Mouse (Mus musculus) kidney, postnatal 36 days (tissue): ENCODE data around the gene Atmin.

Experiments used
- DNase-seq, 2 experiments: peaks; one replicate each; pipeline ENCODE4 v3.0.0; 2021 to 2022; ENCODE audit warnings: mixed read lengths in 2 of 2

Atmin gene

DNA sequence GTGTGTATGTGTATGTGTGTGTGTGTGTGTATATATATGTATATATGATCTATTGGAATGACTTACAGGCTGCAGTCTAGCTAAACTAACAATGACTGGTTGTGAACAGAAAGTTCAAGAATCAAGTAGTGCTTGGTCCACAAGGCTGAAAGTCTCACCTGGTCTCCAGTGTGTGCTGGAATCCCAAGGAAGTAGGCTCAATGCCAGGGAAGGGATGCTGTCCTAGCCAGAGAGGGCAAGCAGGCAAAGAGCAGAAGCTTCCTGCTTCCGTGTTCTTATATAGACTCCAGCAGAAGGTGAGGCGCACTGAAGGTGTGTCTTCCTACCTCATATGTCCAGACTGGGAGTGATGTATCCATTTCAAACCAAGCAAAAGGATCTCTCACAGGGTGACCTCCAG is 8.6 kb downstream of the Atmin start:
- peak; percentile 35 to 45 for DNase-seq

DNA sequence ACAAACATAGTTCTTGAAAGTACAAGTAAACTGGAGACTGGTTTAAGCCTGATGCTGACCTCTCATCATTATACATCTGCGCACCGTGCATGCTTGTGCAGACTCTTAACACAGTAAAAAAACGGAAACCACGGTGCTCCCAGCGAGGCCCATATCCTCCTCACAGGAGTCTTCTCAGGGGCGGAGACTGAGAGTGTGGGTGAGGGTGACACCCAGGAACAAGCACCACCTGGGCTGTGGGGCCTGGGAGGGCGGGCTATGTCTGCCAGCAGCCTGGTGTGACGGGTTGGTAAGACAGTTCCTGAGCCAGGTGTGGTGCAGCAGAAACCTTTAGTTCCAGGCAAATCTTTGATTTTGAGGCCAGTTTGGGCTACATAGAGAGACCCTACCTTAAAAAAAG is 9.2 kb downstream of the Atmin start:
- no peak for DNase-seq

DNA sequence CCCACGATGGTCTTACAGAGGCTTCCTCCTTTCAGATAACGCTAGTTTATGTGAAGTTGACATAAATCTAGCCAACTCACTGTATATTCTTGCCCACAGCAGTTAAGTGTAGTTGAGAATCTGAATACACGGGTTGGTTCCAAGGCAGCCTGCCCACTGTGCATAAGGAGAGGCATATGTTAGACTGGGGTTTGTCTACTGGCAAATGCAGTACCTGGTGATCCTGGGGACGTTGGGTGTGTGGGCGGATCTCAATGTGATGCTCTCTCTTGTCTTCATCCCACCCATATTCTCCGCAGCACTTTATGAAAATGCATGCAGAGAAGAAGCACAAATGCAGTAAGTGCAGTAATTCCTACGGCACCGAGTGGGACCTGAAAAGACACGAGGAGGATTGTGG is 11.2 kb downstream of the Atmin start:
- DNase-seq, result no peak

DNA sequence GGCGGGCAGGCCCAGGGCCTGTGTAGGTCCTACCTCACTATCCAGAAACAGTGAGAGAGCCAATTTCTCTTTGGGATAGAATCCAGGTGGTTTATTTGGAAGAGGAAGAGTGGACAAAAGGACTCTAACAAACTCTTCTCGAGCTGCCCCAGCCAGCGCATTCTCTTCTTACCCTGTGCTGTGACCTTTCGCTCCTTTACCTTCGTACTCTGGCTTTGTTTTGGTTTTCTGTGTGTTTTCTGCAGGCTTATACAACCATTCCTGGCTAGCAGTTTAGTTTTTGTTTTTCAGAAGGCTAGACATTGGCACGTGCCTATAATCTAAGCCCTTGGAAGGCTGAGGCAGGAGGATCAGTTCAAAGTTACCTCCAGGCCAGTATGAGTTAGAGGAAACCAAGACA is 26.3 kb downstream of the Atmin start:
- DNase-seq, result peak; percentile 44 to 62

DNA sequence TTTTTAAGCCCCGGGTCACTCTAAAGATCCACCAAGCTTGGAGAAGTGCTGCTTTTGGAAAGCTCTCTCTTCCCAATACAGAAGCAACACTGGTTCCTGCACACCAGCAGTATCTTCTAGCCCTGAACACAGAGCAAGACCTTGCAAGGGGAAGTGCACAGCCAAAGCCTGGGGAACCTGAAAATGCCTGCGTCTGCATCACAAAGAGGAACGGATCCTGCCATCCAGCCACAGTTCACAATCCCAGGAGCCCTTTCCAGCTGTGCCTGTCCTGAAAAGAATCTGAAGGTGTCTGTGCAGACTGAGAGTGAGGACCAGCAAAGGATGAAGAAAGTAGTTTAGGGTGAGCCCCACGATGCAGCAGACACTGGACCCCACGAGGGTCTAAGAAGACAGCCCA is 31.9 kb downstream of the Atmin start:
- peak in 1 of 2 experiments; percentile 14 for DNase-seq

DNA sequence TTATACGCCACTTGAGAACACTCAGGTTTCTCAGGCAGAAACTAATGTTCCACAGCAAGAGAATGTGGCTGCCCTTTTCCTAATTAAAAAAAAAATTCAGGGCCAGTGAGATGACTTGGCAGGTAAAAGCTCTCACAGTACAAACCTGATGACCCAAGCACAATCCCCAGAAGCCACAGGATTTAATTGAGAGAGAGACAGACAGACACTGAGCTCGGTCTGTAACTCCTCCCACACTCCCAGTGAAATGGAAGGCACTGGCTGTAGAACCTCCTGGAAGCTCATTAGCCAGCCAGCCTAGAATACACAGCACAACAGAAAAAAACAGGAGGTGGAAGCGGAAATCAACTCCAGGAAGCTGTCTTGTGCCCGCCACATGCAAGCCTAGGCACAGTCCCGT is 32.4 kb downstream of the Atmin start:
- peak; percentile 56 to 69 for DNase-seq

DNA sequence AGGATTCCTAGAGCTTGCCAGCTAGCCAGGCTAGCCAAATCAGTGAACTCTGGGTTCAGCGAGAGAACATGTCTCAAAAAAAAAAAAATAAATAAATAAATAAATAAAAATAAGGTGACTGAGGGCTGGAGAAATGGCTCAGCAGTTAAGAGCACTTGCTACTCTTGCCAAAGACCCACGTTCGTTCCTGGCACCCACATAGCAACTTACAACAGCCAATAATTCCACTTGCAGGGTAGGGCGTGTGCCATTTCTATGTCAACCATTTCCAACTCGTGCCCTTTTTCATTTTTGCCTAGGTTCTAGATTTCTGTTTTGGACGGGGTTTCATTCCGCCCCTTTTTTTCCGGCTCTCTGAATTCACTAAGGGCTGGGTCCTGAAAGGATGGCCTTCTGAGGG is 34.9 kb downstream of the Atmin start:
- DNase-seq, result no peak

DNA sequence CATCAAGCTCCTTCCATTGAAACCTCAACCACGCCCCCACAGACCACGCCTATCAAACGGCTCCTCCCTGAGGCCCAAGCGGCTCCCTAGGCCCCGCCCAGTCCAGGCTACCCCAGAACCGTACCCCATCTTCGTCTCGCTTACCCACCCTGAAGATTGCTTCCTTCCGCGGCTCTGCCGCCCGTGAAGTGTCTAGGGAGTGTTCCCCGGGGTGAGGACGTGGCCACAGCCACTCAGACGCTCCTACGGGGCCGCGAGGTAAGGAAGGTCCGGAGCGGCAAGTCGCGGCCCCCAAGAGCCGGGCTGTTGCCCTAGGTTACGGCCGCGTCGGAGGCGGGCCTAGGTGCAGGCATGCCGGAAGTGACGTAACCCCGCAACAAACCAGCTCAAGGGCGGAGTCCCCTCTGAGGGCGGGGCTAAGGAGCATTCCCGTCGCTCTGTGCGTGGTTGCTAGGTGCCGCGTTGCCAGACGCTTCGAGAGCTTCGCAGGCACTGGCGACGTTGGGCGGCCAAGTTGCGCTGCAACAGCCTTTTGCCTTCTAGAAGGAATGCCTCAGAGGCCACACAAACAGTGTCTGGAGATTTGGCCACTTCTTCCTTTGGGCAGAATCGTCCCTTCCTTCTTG is 35.6 kb downstream of the Atmin start, which contains the start of gene 1700030J22Rik:
Gene 1700030J22Rik (minus strand): TSS at position 329 of the 626 bp plus-strand sequence.
- DNase-seq, result peak; percentile 99 to 100

DNA sequence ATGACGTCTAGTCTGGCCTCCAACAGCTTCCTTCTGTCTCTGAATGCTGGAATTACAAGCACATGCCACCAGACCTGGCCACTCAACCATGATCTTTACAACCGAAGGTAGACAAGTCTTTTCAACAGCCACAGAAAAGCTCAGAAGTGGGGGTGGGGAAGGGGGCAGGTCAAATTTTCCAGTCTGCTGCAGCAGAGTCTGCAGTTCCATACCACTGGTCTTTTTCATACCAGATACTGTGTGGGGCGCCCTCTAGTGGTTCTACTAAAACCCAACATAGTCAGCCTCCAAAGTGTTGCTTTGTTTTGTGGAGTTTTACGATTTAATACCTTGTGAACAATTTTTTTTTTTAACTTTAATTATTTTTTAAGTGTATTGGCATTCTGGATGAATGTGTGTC is 36.9 kb downstream of the Atmin start:
- peak; percentile 73 to 83 for DNase-seq

DNA sequence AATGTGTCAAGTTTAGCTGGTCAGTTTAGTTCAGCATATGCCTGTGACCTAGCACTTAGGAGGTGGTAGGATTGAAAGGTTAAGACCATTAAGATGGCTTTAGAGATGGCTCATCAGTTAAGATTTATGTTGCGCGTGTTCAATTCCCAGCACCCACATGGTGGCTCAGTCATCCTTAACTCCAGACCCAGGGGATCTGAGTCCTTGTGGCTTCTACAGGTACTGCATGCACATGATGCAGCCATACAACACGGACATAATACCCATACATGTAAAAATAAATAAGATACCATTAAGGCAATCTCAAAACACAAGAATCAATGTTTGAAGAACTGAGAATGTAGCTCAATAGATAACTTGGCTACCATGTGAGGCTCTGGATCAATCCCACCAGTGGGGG is 46.6 kb downstream of the Atmin start:
- no peak for DNase-seq

DNA sequence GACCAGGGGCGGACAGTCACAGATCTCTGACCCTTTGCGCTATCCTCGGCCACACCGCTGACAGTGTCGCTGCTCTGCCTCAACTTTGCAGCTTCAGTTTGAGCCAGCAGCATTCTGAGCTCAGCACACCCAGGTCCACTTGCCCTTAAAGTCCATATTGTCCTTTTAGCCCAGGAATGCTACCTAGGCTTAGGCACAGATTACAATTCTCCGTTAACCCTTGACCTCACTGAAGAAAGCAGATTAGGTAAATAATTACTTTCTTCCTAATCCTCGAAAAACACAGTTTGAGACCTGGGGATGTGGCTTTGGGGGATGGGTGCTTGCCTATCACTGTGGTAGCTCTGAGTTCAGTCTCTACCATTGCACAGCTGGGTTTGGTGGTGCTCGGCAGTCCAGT is 48.0 kb downstream of the Atmin start:
- DNase-seq, result peak; percentile 37 to 49

DNA sequence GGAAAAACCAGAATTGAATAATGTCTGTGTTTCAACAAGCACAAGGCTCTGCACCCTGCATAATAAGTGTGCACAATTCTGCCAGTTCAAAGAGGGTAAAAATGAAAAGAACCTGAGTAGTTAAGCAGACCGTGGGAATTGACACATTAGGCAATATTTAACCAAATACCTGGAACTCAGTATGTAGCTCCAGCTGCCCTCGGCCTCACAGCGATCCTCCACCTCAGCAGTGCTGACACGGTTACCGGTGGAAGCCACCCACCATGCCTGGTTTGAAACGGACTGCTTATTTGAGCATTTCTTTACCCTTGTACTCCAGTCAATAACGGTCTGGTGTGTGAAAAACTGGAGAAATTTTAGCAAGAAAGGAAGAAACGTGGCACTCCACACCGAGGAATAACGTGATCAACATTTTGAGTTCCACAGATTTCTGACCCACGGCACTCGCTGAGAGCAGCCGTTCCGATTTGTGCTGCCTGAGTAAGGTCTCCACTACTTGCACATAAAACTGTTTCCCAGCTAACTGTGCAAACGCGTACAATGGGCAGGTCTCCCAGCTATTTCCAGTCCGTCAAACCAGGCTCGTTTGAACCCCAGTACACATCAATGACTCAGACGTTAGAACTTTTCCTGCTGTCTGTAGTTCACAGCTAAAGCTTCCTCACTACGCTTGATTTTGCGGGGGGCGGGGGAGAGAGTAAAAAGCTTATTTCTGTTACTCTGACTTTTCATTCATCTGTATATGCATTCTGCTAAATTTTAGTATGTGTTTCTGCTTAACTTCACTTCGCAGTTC is 49.2 kb downstream of the Atmin start:
- peak; percentile 75 to 82 for DNase-seq

DNA sequence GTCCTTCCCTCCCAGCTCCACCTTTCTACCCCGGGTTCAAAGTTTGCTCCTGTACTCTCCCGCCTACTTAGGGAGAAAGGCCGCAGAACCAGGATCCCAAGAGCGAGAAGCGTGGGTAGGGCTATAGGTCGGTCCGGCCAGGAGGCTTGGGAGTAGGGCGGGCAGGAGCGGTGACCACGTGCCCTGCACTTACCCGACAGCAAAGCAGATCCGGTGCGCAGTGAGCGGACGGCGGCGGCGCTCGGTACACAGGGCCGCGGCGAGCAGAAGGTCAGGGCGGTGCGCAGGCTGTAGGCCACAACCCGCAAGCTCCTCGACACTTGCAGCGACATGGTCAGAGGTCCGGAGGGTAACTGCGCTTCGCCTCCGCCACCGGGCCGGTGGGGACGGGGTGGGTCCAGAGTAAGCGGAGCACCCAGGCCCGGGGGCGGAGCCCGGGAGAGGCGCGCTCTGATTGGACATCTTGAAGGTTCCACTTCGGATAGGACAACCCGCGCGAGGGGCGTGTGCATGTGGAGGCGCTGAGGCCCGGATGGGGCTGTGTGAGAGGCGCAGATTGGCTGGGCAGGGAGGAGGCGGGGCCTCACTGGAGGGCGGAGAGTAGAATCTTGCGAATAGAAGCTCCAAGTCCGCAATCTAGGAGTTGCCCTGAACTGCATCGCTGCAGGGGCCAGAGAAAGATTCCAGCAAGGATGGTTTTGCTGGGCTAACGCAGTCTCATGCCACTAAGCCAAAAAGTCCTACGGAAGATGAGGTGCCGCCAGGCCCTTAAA is 50.1 kb downstream of the Atmin start, which contains the start of gene Gcsh:
Gene Gcsh (minus strand): TSS at position 443 of the 773 bp plus-strand sequence.
- DNase-seq, result peak; percentile 100

DNA sequence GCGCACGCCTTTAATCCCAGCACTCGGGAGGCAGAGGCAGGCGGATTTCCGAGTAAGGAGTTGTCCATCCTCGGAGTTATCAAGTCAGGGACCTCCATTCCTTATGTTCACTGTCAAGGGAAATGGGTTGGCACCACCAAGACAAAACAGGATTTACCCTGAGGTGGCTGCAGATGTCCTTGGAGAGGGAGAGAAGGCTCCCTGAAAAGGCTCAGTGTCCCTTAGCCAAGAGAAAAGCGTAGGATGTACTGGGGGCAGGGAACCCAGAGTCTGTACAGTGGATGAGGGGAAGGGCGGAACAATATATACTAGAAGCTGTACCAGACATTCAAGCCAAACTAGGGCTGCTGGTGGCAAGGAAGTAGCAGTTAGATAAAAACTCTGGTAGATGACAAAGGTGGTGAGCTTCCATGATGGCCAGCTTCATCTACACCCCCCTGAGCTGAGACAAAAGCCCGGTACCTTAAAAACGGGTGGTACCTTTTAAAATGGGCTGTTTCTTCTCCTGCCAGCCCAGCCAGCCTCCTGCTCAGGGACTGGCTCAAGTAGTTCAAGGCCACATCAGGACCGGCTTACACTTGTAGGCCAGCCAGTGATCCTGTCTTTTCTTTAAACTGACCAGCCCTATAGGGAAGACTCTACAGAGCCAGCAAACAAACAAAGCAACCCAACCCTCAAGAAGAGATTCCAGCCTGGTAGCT is 51.0 kb downstream of the Atmin start:
- DNase-seq, result no peak
